ENCODE assay signal across 10 mouse cellular contexts in the genomic region with DNA sequence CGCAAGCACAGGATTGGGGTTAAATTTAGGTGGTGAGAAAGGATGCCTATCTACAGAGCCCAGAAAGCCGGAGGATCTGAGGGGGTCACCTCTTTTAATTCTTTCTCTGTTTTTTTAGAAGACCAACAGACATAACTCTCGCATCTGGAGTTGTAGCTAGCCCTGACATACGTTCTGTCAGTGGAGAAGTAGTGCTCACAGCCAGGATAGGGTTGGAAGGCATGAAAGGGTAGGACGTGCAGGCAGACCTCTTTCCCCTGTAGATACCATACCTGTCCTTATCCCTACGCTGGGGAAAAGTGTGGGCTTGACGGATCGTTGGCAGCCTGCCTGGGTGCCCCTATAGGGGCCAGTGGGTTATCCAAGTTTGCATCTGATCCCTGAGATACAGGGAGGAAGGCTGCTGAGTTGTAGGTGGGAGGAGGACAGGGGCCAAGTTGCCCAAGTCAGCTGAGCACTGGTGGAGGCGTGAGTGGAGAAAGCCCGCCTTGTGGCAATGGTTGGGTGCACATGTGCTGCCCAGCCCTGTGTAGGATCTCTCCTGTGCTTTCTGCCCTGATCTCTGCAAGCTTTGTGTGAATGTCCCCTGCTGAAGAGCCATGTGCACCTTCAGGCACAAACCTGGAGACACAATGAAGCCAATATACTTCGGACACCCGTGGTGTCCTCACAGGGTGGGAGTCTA. TPM values are rescaled to one million over a fixed set of nuclear protein-coding genes. Genes with fewer than 3 reads are reported as not detected.
DNase-seq lines count a peak whose midpoint lies in the region; ATAC-seq and TF ChIP-seq lines count a peak whose summit lies in the region.
"Had no signal": no experiment of that assay in that cellular context is flagged by ENCODE, and none has a peak within 500 bp of the region (broad histone marks: within the 10 kb centered on the region; RNA-seq: fewer than 3 reads in every experiment).

No protein-coding gene starts in this region.

- H3K4me3 ChIP-seq in lung, embryonic 15.5 days = peak overlapping the region; percentile 42
- H3K4me3 ChIP-seq in forebrain, postnatal 0 days (ENCODE audit: low read depth, low read length) = peak overlapping the region; percentile 30; the same call in 1 of the 2 replicates
- peak overlapping the region; percentile 47 for H3K4me3 ChIP-seq in limb, embryonic 15.5 days
- H3K4me3 ChIP-seq in stomach, embryonic 15.5 days (replicated peaks) = peak overlapping the region; percentile 42

- H3K4me1 ChIP-seq in lung, embryonic 15.5 days = peaks cover 21% of the 10 kb centered on the region
- H3K4me1 ChIP-seq in forebrain, postnatal 0 days (ENCODE audit: insufficient read depth) = peaks cover 7% of the 10 kb centered on the region; the same call in 1 of the 2 replicates
- peaks cover 28% of the 10 kb centered on the region for H3K4me1 ChIP-seq in limb, embryonic 15.5 days
- peaks cover 11% of the 10 kb centered on the region for H3K4me1 ChIP-seq in stomach, embryonic 15.5 days

- no peaks in the 10 kb centered on the region for H3K36me3 ChIP-seq in lung, embryonic 15.5 days
- H3K36me3 ChIP-seq in forebrain, postnatal 0 days (ENCODE audit: insufficient read depth) = no peaks in the 10 kb centered on the region
- H3K36me3 ChIP-seq in limb, embryonic 15.5 days = no peaks in the 10 kb centered on the region
- no peaks in the 10 kb centered on the region for H3K36me3 ChIP-seq in stomach, embryonic 15.5 days

- no peaks in the 10 kb centered on the region for H3K9me3 ChIP-seq in lung, embryonic 15.5 days
- no peaks in the 10 kb centered on the region for H3K9me3 ChIP-seq in forebrain, postnatal 0 days (ENCODE audit: low read length)
- H3K9me3 ChIP-seq in limb, embryonic 15.5 days = no peaks in the 10 kb centered on the region
- no peaks in the 10 kb centered on the region for H3K9me3 ChIP-seq in stomach, embryonic 15.5 days

- WGBS in lung, embryonic 15.5 days = 35% methylated on average over 12 of the region's 12 CpGs
- 71% methylated on average over 12 of the region's 12 CpGs for WGBS in forebrain, postnatal 0 days
- WGBS in limb, embryonic 15.5 days = 47% methylated on average over 12 of the region's 12 CpGs
- WGBS in stomach, embryonic 15.5 days = 49% methylated on average over 12 of the region's 12 CpGs

- H3K27ac ChIP-seq in lung, embryonic 15.5 days = no peak overlapping the region
- H3K27ac ChIP-seq in forebrain, postnatal 0 days (ENCODE audit: low read depth, low read length) = no peak overlapping the region
- H3K27ac ChIP-seq in limb, embryonic 15.5 days = peak overlapping the region; percentile 79
- H3K27ac ChIP-seq in stomach, embryonic 15.5 days = no peak overlapping the region
- H3K27ac ChIP-seq: macrophage had no signal

- peak; percentile 47 for ATAC-seq in lung, embryonic 15.5 days (ENCODE audit: borderline replicate concordance, extremely low read depth, low FRiP score, low TSS enrichment)
- ATAC-seq in forebrain, postnatal 0 days = no peak
- 0 out of 2 replicates have a peak, but pooled peaks have one; percentile 7 for ATAC-seq in limb, embryonic 15.5 days (ENCODE audit: insufficient number of reproducible peaks, low FRiP score, low TSS enrichment, low read depth)
- ATAC-seq in stomach, embryonic 15.5 days (ENCODE audit: insufficient read depth, low FRiP score, low read depth) = peak; percentile 5; the same call in 1 of the 2 replicates

- DNase-seq in lung, postnatal 10 days = no peak
- no peak for DNase-seq in forebrain, postnatal 0 days
- no peak for DNase-seq in spleen, postnatal 4 days (ENCODE audit: low spot score in 2 of 2)
- DNase-seq in thymus, postnatal 14 days = no peak
- DNase-seq in thymus, adult 18-20 months = no peak
- DNase-seq: right cerebral cortex, postnatal 14 days had no signal

- no peak overlapping the region for H3K9ac ChIP-seq in lung, embryonic 15.5 days
- H3K9ac ChIP-seq in forebrain, postnatal 0 days = 0 out of 2 replicates have a peak overlapping the region, but pooled peaks have one; percentile 35
- peak overlapping the region; percentile 47; the same call in 1 of the 2 replicates for H3K9ac ChIP-seq in limb, embryonic 15.5 days
- H3K9ac ChIP-seq in stomach, embryonic 15.5 days = 0 out of 2 replicates have a peak overlapping the region, but pooled peaks have one; percentile 30

- no peaks in the 10 kb centered on the region for H3K27me3 ChIP-seq in lung, embryonic 15.5 days
- no peaks in the 10 kb centered on the region; the same call in 1 of the 2 replicates for H3K27me3 ChIP-seq in forebrain, postnatal 0 days (ENCODE audit: insufficient read depth, low read length)
- H3K27me3 ChIP-seq in limb, embryonic 15.5 days = no peaks in the 10 kb centered on the region
- H3K27me3 ChIP-seq in stomach, embryonic 15.5 days (replicated peaks) = no peaks in the 10 kb centered on the region

- H3K4me2 ChIP-seq in lung, embryonic 15.5 days = peak overlapping the region; percentile 85
- H3K4me2 ChIP-seq in forebrain, postnatal 0 days (ENCODE audit: low read depth) = peak overlapping the region; percentile 62
- peak overlapping the region; percentile 74 for H3K4me2 ChIP-seq in limb, embryonic 15.5 days
- H3K4me2 ChIP-seq in stomach, embryonic 15.5 days = peak overlapping the region; percentile 84

- TF ChIP-seq CTCF in forebrain, postnatal 0 days (IDR thresholded peaks at IDR 0.05; ENCODE audit: low read depth) = no peak

RNA-seq across cellular contexts. Expression of gene Col24a1, which starts 1.5 kb away (rescaled TPM):
- 1.2 and 2.4 TPM in 2 replicates for polyA plus RNA-seq in lung, embryonic 15.5 days (2015; fragmentation: Nextera tagmentation; extraction: Ambion mirVana)
- total RNA-seq in forebrain, postnatal 0 days (2014; rRNA removed) = 2.2 and 11.7 TPM in 2 replicates
- polyA plus RNA-seq in forebrain, postnatal 0 days (2015; fragmentation: Nextera tagmentation; extraction: Ambion mirVana) = 0.20 and 0.35 TPM in 2 replicates
- polyA plus RNA-seq in limb, embryonic 15.5 days (2015; fragmentation: Nextera tagmentation; extraction: Ambion mirVana) = 11.0 and 11.5 TPM in 2 replicates
- polyA plus RNA-seq in stomach, embryonic 15.5 days (2015; fragmentation: Nextera tagmentation; extraction: Ambion mirVana) = 2.1 and 3.0 TPM in 2 replicates
- polyA plus RNA-seq: macrophage had no signal
